Mouse (Mus musculus): ENCODE data around the gene Gsn. TPM values are rescaled to one million over a fixed set of nuclear protein-coding genes. Genes with fewer than 3 reads are reported as not detected.

The Gsn gene
- polyA plus RNA-seq, 1 experiment from 2014 or later: 190 TPM

DNA sequence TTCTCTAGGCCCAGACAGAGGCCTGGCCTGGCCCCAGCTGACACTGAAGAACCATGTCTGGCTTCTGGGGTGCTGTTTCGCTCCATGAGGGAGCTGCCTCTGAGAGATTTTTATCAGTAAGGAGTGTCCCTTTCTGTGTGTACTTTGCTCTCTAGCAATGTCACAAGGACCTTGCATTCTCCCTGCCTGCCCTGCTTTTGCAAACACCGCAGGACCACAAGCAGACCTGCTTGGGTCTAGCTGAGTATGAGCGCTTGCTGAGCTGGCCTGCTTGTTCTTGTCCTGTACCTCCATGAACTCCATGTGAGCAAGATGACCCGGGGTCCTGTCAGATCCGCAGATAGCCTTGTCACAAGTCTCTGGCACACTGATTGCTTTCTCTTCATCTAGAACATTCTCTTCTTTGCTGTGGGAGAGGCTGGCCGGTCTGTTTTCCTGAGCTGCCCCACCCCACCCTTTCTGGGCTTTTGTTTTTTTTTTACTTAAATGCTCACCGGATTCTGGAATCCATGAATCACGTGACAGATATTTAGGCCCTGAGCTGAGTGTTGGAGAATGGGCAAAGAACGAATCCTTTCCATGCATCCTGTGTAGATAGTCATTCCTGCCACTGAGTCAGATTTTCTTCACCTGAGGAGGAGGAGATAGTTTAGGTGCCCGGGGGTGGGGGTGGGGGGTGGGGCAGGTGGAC, 11.8 kb downstream of the Gsn start:
- Histone ChIP-seq H3K9me3 (ENCODE audit: control insufficient read depth, low read length) (no peaks in the 10 kb centered on the region), H3K27me3 (replicated peaks; ENCODE audit: control insufficient read depth, insufficient read depth, low read length) (no peaks in the 10 kb centered on the region), H3K27ac (ENCODE audit: low read depth) (peak overlapping the region; percentile 67), H3K9ac (ENCODE audit: low read length) (no peak overlapping the region), H3K4me3 (ENCODE audit: low read depth, low read length) (no peak overlapping the region), H3K4me1 (replicated peaks; ENCODE audit: control insufficient read depth, insufficient read depth, low read length) (peaks cover 54% of the 10 kb centered on the region), H3K4me2 (ENCODE audit: low read length) (0 out of 2 replicates have a peak overlapping the region, but pooled peaks have one; percentile 2), H3K36me3 (ENCODE audit: control insufficient read depth, insufficient read depth, low read length) (no peaks in the 10 kb centered on the region)
- peak; percentile 2; the same call in 1 of the 2 replicates for ATAC-seq (replicated peaks; ENCODE audit: low FRiP score, low TSS enrichment, low read depth)
- DNase-seq (ENCODE audit: low spot score): peak; percentile 58
- 65% methylated on average over 10 of the region's 10 CpGs for WGBS

DNA sequence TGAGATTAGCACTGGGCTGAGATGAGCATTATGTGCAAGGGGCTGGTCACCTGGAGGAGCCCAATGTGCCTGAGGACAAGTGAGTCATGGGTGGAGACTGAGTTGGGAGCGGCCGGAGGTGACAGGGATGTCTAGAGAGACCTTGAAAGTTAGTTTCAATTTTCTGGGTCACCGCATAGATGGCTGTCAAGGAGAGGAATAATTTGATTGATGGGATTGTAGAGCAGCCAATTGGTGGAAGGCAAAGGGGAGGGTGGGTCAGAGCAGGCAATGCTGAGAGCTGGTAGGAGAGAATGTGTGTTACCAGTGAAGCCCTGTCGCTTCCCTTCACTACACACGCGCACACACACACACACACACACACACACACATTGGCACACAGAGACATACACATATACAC, 13.0 kb downstream of the Gsn start:
- no peaks in the 10 kb centered on the region for H3K36me3 ChIP-seq (ENCODE audit: control insufficient read depth, insufficient read depth, low read length)
- 0 out of 2 replicates have a peak overlapping the region, but pooled peaks have one; percentile 67 for H3K27ac ChIP-seq (ENCODE audit: low read depth)
- H3K4me3 ChIP-seq (ENCODE audit: low read depth, low read length): no peak overlapping the region
- no peaks in the 10 kb centered on the region for H3K27me3 ChIP-seq (replicated peaks; ENCODE audit: control insufficient read depth, insufficient read depth, low read length)
- H3K9me3 ChIP-seq (ENCODE audit: control insufficient read depth, low read length): no peaks in the 10 kb centered on the region
- DNase-seq (ENCODE audit: low spot score) (no peak), ATAC-seq (replicated peaks; ENCODE audit: low FRiP score, low TSS enrichment, low read depth) (no peak)
- no peak overlapping the region for H3K4me2 ChIP-seq (ENCODE audit: low read length)
- peaks cover 60% of the 10 kb centered on the region for H3K4me1 ChIP-seq (replicated peaks; ENCODE audit: control insufficient read depth, insufficient read depth, low read length)
- WGBS: 86% methylated on average over 6 of the region's 6 CpGs
- H3K9ac ChIP-seq (ENCODE audit: low read length): no peak overlapping the region

DNA sequence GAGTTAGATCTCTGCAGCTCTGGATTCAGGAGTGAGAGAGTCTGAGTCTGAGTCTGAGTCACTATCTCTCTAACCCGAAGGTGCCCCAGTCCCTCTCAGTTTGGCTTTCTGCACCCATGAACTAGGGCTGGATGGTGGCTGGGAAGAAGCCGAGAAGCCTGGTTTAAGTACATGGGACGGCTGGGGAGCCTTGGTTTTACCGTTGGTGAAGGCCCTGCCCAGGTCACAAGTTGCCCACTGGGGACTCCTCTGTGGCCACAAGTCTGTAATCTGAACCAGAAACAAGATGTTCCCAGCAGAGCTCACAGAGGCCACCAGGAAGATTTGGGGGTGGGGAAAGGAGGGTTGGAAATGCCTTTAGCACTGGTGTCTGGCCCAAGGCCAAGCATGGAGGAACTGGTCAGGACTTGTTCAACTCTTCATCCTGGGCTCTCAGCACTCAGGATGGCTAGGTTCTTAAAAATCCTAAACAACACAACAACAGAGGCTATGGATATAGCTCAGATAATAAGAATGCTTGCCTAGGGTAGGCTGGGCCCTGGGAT, 13.6 kb downstream of the Gsn start:
- WGBS: 83% methylated on average over 4 of the region's 4 CpGs
- H3K36me3 ChIP-seq (ENCODE audit: control insufficient read depth, insufficient read depth, low read length): no peaks in the 10 kb centered on the region
- no peak overlapping the region for H3K9ac ChIP-seq (ENCODE audit: low read length)
- H3K9me3 ChIP-seq (ENCODE audit: control insufficient read depth, low read length): no peaks in the 10 kb centered on the region
- H3K27me3 ChIP-seq (replicated peaks; ENCODE audit: control insufficient read depth, insufficient read depth, low read length): no peaks in the 10 kb centered on the region
- peaks cover 60% of the 10 kb centered on the region for H3K4me1 ChIP-seq (replicated peaks; ENCODE audit: control insufficient read depth, insufficient read depth, low read length)
- no peak overlapping the region for H3K4me3 ChIP-seq (ENCODE audit: low read depth, low read length)
- ATAC-seq (replicated peaks; ENCODE audit: low FRiP score, low TSS enrichment, low read depth): no peak
- no peak for DNase-seq (ENCODE audit: low spot score)
- no peak overlapping the region for H3K4me2 ChIP-seq (ENCODE audit: low read length)
- no peak overlapping the region for H3K27ac ChIP-seq (ENCODE audit: low read depth)

DNA sequence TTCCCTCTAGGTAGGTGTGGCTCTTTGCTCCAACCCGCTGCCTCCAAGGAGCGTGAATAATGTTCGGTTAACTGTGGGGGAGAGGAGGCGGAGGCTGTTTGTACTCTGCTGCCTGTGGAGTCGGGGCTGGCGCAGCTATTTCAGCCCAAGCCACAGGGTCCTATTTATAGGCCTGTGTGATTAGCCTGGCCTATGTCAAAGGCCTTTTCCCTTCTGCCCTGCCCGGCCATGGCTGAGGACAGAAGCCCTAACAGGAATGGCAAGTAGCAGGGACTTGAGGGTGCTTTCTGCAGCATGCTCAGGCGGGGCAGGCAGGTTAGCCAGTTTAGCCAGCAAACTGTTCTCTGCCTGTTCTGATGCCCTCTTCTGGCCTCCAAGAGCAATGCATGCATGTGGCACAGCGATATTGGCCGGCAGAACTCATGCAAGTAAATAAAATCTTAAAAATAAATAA, 14.4 kb downstream of the Gsn start:
- Histone ChIP-seq H3K4me3 (ENCODE audit: low read depth, low read length) (no peak overlapping the region), H3K4me1 (replicated peaks; ENCODE audit: control insufficient read depth, insufficient read depth, low read length) (peaks cover 57% of the 10 kb centered on the region), H3K36me3 (ENCODE audit: control insufficient read depth, insufficient read depth, low read length) (no peaks in the 10 kb centered on the region), H3K9ac (ENCODE audit: low read length) (no peak overlapping the region), H3K9me3 (ENCODE audit: control insufficient read depth, low read length) (no peaks in the 10 kb centered on the region), H3K27ac (ENCODE audit: low read depth) (0 out of 2 replicates have a peak overlapping the region, but pooled peaks have one; percentile 2), H3K4me2 (ENCODE audit: low read length) (no peak overlapping the region), H3K27me3 (replicated peaks; ENCODE audit: control insufficient read depth, insufficient read depth, low read length) (no peaks in the 10 kb centered on the region)
- DNase-seq (ENCODE audit: low spot score) (peak; percentile 74), ATAC-seq (replicated peaks; ENCODE audit: low FRiP score, low TSS enrichment, low read depth) (no peak)
- 17% methylated on average over 10 of the region's 10 CpGs for WGBS

DNA sequence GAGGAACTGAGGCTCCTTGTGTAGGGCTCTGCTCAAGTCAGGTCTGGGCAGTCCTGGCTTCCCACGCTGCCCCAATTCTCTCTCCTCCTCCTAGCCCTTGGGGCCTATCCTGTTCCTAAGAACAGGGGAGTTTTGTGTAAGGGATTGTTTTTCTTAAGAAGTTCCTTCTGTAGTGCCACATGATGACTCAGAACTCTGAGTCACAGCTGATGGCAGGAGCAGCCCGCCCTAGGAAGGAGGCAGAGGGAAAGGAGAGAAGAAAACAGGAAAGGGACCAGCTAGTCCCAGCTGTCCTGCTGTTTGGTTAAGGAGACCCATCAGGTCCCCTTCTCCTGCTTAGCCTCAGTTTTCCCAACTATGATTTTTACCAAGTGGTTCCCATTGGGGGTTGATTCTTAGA, 15.6 kb downstream of the Gsn start:
- no peak for DNase-seq (ENCODE audit: low spot score)
- no peak for ATAC-seq (replicated peaks; ENCODE audit: low FRiP score, low TSS enrichment, low read depth)
- no peak overlapping the region for H3K9ac ChIP-seq (ENCODE audit: low read length)
- H3K27ac ChIP-seq (ENCODE audit: low read depth): peak overlapping the region; percentile 51; the same call in 1 of the 2 replicates
- H3K4me3 ChIP-seq (ENCODE audit: low read depth, low read length): no peak overlapping the region
- whole genome bisulfite sequencing: 44% methylated on average over 2 of the region's 2 CpGs
- no peaks in the 10 kb centered on the region for H3K9me3 ChIP-seq (ENCODE audit: control insufficient read depth, low read length)
- peaks cover 45% of the 10 kb centered on the region for H3K4me1 ChIP-seq (replicated peaks; ENCODE audit: control insufficient read depth, insufficient read depth, low read length)
- no peaks in the 10 kb centered on the region for H3K27me3 ChIP-seq (replicated peaks; ENCODE audit: control insufficient read depth, insufficient read depth, low read length)
- no peak overlapping the region for H3K4me2 ChIP-seq (ENCODE audit: low read length)
- H3K36me3 ChIP-seq (ENCODE audit: control insufficient read depth, insufficient read depth, low read length): no peaks in the 10 kb centered on the region

DNA sequence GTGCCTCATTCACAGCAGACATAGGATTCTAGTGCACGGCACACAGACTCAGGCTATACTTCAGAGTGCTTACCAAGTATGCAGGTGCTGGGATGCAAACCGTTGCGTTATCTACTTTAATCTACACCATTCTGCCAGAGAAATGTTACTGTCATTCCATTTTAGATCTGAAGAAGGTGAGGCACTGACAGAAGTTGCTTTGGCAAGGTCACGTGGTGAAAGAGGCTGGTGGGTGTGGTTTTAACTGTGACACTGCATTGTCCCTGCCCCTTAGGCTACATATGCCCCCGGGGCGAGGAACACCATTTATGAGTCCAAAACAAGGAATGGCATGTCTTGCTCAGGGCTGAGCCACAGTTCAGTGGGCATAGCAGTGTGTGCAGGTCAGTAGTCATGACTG, 16.7 kb downstream of the Gsn start:
- Histone ChIP-seq H3K4me3 (ENCODE audit: low read depth, low read length) (no peak overlapping the region), H3K27ac (ENCODE audit: low read depth) (peak overlapping the region; percentile 69; the same call in 1 of the 2 replicates), H3K4me1 (replicated peaks; ENCODE audit: control insufficient read depth, insufficient read depth, low read length) (peaks cover 38% of the 10 kb centered on the region), H3K27me3 (replicated peaks; ENCODE audit: control insufficient read depth, insufficient read depth, low read length) (no peaks in the 10 kb centered on the region), H3K9ac (ENCODE audit: low read length) (no peak overlapping the region), H3K36me3 (ENCODE audit: control insufficient read depth, insufficient read depth, low read length) (no peaks in the 10 kb centered on the region), H3K4me2 (ENCODE audit: low read length) (no peak overlapping the region), H3K9me3 (ENCODE audit: control insufficient read depth, low read length) (no peaks in the 10 kb centered on the region)
- DNase-seq (ENCODE audit: low spot score): no peak
- WGBS: 86% methylated on average over 6 of the region's 6 CpGs
- no peak for ATAC-seq (replicated peaks; ENCODE audit: low FRiP score, low TSS enrichment, low read depth)

DNA sequence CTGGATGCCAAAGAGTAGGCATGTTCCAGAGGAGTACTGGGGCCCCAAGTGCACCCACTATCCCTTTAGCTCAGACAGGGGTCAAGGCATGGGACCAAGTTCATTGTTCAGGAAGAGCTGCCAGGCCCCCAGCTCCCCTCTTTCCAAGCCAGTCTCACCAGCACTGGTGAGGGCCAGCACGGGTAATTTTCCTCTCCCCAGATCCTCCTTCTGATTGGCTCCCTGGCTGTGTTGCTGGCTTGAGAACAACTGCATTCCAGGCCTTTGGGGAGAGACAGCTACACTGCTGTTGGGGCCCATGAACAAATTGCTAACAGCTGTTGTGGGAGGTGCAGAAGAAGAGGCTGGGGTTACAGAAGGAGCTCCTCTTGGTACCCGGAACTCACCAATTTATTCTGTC, 17.4 kb downstream of the Gsn start:
- Histone ChIP-seq H3K4me3 (ENCODE audit: low read depth, low read length) (no peak overlapping the region), H3K27me3 (replicated peaks; ENCODE audit: control insufficient read depth, insufficient read depth, low read length) (no peaks in the 10 kb centered on the region), H3K4me1 (replicated peaks; ENCODE audit: control insufficient read depth, insufficient read depth, low read length) (peaks cover 31% of the 10 kb centered on the region), H3K27ac (ENCODE audit: low read depth) (peak overlapping the region; percentile 69; the same call in 1 of the 2 replicates), H3K36me3 (ENCODE audit: control insufficient read depth, insufficient read depth, low read length) (no peaks in the 10 kb centered on the region), H3K9ac (ENCODE audit: low read length) (no peak overlapping the region), H3K4me2 (ENCODE audit: low read length) (no peak overlapping the region), H3K9me3 (ENCODE audit: control insufficient read depth, low read length) (no peaks in the 10 kb centered on the region)
- WGBS: 21% methylated on average over 2 of the region's 2 CpGs
- ATAC-seq (replicated peaks; ENCODE audit: low FRiP score, low TSS enrichment, low read depth) (no peak; the same call in 1 of the 2 replicates), DNase-seq (ENCODE audit: low spot score) (no peak)

DNA sequence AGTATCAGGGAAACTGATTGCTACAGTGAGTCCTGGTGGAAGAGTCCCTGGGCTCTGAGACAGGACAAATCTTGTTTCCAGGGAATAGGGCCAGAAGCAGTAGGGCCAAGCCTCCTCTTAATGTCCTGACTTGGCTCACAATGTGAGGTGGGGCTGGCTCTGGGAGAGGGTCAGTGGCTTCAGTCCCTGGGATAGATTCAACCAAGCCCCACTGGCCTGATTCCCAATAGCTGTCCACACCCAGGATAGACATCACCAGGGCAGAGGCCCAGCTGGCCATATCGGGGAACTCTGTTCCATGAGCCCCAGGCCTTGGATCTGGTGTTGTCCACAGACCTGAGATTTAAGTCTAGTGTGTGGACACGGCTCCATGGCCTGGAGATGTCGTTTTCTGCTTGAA, 21.5 kb downstream of the Gsn start:
- Histone ChIP-seq H3K4me2 (ENCODE audit: low read length) (no peak overlapping the region), H3K27me3 (replicated peaks; ENCODE audit: control insufficient read depth, insufficient read depth, low read length) (peaks cover 15% of the 10 kb centered on the region), H3K9me3 (ENCODE audit: control insufficient read depth, low read length) (no peaks in the 10 kb centered on the region), H3K4me1 (replicated peaks; ENCODE audit: control insufficient read depth, insufficient read depth, low read length) (peaks cover 19% of the 10 kb centered on the region), H3K4me3 (ENCODE audit: low read depth, low read length) (no peak overlapping the region), H3K36me3 (ENCODE audit: control insufficient read depth, insufficient read depth, low read length) (no peaks in the 10 kb centered on the region), H3K27ac (ENCODE audit: low read depth) (peak overlapping the region; percentile 19; the same call in 1 of the 2 replicates), H3K9ac (ENCODE audit: low read length) (no peak overlapping the region)
- WGBS: 88% methylated on average over 3 of the region's 3 CpGs
- DNase-seq (ENCODE audit: low spot score) (no peak), ATAC-seq (replicated peaks; ENCODE audit: low FRiP score, low TSS enrichment, low read depth) (no peak)
